Mouse (Mus musculus): ENCODE measurements around the gene Apba1.

The Apba1 gene

GRCm38 (mm10) chr19:23941422-23941949 is 182.8 kb downstream of the Apba1 start:
- DNase-seq (ENCODE audit: low spot score in 2 of 2): no peak

- DNase-seq (ENCODE audit: low spot score in 2 of 2): no peak
These were observed 184.2 kb downstream of the Apba1 start for GRCm38 (mm10) chr19:23942886-23943285.

GRCm38 (mm10) chr19:23946026-23946685 is 187.5 kb downstream of the Apba1 start:
- no peak for DNase-seq (ENCODE audit: low spot score in 2 of 2)

GRCm38 (mm10) chr19:23946751-23947150 is 188.1 kb downstream of the Apba1 start:
- DNase-seq (ENCODE audit: low spot score in 2 of 2): no peak

- no peak for DNase-seq (ENCODE audit: low spot score in 2 of 2)
These were observed 189.2 kb downstream of the Apba1 start for GRCm38 (mm10) chr19:23947871-23948270.

GRCm38 (mm10) chr19:23948301-23949000 is 189.8 kb downstream of the Apba1 start:
- DNase-seq (ENCODE audit: low spot score in 2 of 2): no peak

GRCm38 (mm10) chr19:23955461-23955860 is 196.8 kb downstream of the Apba1 start:
- DNase-seq (ENCODE audit: low spot score in 2 of 2): no peak

GRCm38 (mm10) chr19:23956299-23956975 is 197.8 kb downstream of the Apba1 start:
- no peak for DNase-seq (ENCODE audit: low spot score in 2 of 2)

GRCm38 (mm10) chr19:23957563-23957962 is 198.9 kb downstream of the Apba1 start:
- DNase-seq (ENCODE audit: low spot score in 2 of 2): no peak

GRCm38 (mm10) chr19:23958925-23959324 is 200.2 kb downstream of the Apba1 start:
- DNase-seq (ENCODE audit: low spot score in 2 of 2): no peak

GRCm38 (mm10) chr19:23959870-23960269 is 201.2 kb downstream of the Apba1 start:
- no peak for DNase-seq (ENCODE audit: low spot score in 2 of 2)

GRCm38 (mm10) chr19:23960275-23960674 is 201.6 kb downstream of the Apba1 start:
- no peak for DNase-seq (ENCODE audit: low spot score in 2 of 2)

- DNase-seq (ENCODE audit: low spot score in 2 of 2): no peak
These were observed 202.3 kb downstream of the Apba1 start for GRCm38 (mm10) chr19:23960831-23961447.

- peak in 1 of 2 experiments; percentile 80 for DNase-seq (ENCODE audit: low spot score in 2 of 2)
These were observed 202.8 kb downstream of the Apba1 start for GRCm38 (mm10) chr19:23961516-23961915.

GRCm38 (mm10) chr19:23964401-23964910 is 205.8 kb downstream of the Apba1 start:
- no peak for DNase-seq (ENCODE audit: low spot score in 2 of 2)

- no peak for DNase-seq (ENCODE audit: low spot score in 2 of 2)
These were observed 207.7 kb downstream of the Apba1 start for GRCm38 (mm10) chr19:23966376-23966775.

GRCm38 (mm10) chr19:23967156-23967555 is 208.5 kb downstream of the Apba1 start:
- DNase-seq (ENCODE audit: low spot score in 2 of 2): peak; percentile 71 to 76

GRCm38 (mm10) chr19:23968125-23968861 is 209.6 kb downstream of the Apba1 start:
- DNase-seq (ENCODE audit: low spot score in 2 of 2): no peak

GRCm38 (mm10) chr19:23968862-23969225 is 210.2 kb downstream of the Apba1 start:
- no peak for DNase-seq (ENCODE audit: low spot score in 2 of 2)

GRCm38 (mm10) chr19:23970374-23970773 is 211.7 kb downstream of the Apba1 start:
- DNase-seq (ENCODE audit: low spot score in 2 of 2): no peak

GRCm38 (mm10) chr19:23971391-23971790 is 212.7 kb downstream of the Apba1 start:
- no peak for DNase-seq (ENCODE audit: low spot score in 2 of 2)
